Mouse (Mus musculus) mature B cell (primary cell): ENCODE measurements around the gene Calr4.

Experiments
- in situ Hi-C: fragments of 300-500 bp; cut with MboI; formaldehyde crosslinking; loops from 2 replicates; pipeline ENCODE4 v1.14.3; 2019

Calr4 gene

GRCm38 (mm10) chr4:109279689-109280458 lies 45.6 kb downstream of the Calr4 start, which contains the start of gene Eps15:
TSS of gene Eps15 (plus strand) at chr4:109280268.
- in situ Hi-C loops: no loop called here

- in situ Hi-C loops: no loop called here
Measured at GRCm38 (mm10) chr4:109280459-109281160, 46.3 kb downstream of the Calr4 start.

- in situ Hi-C loops: no loop called here
Measured at GRCm38 (mm10) chr4:109281161-109281560, 46.9 kb downstream of the Calr4 start.

GRCm38 (mm10) chr4:109281946-109282345 lies 47.7 kb downstream of the Calr4 start:
- in situ Hi-C loops: no loop called here

GRCm38 (mm10) chr4:109294629-109295028 lies 60.3 kb downstream of the Calr4 start:
- in situ Hi-C loops: no loop called here

- in situ Hi-C loops: no loop called here
Measured at GRCm38 (mm10) chr4:109296510-109296909, 62.2 kb downstream of the Calr4 start.

- in situ Hi-C loops: no loop called here
Measured at GRCm38 (mm10) chr4:109299136-109299535, 64.9 kb downstream of the Calr4 start.
